Mouse (Mus musculus) ES-E14 (cell line): ENCODE measurements around the gene Pla2g16. TPM values are rescaled to one million over a fixed set of nuclear protein-coding genes. Genes with fewer than 3 reads are reported as not detected.

Experiments used
- DNase-seq: peaks from one replicate; pipeline ENCODE4 v3.0.0-alpha.2; 2013; ENCODE audit warnings: low read depth, low spot score
- H3K27ac ChIP-seq: 2 replicates; pipeline ENCODE4 v1.5.1; 2012; ENCODE audit warnings: low read depth, mild to moderate bottlenecking, low read length, moderate library complexity, mixed read lengths; ENCODE audit not compliant: poor library complexity, insufficient read depth, severe bottlenecking
- H3K36me3 ChIP-seq: 2 replicates; pipeline ENCODE4 v1.6.1; 2012; ENCODE audit warnings: mild to moderate bottlenecking, low read length, moderate library complexity, mixed read lengths; ENCODE audit not compliant: control insufficient read depth, poor library complexity, insufficient read depth, severe bottlenecking
- H3K4me1 ChIP-seq, 2 experiments: fragments of 150-350 bp in 1 of 2; sonication (generic) in 1 of 2; 2 replicates each; pipeline ENCODE4 v1.6.1; 2012; ENCODE audit warnings: low read length in 2 of 2, mild to moderate bottlenecking in 1 of 2, mixed read lengths in 1 of 2; ENCODE audit not compliant: control insufficient read depth in 2 of 2, insufficient read depth in 2 of 2, poor library complexity in 1 of 2
- H3K4me3 ChIP-seq, 2 experiments: fragments of 150-350 bp in 1 of 2; sonication (generic) in 1 of 2; 2 replicates each; pipeline ENCODE4 v1.5.1; 2012; ENCODE audit warnings: low read length in 2 of 2, low read depth in 1 of 2, mild to moderate bottlenecking in 1 of 2, mixed read lengths in 1 of 2; ENCODE audit not compliant: insufficient read depth in 1 of 2, poor library complexity in 1 of 2, severe bottlenecking in 1 of 2
- H3K9ac ChIP-seq: 2 replicates; pipeline ENCODE4 v1.6.1; 2012; ENCODE audit warnings: low read depth, mild to moderate bottlenecking, low read length, mixed read lengths; ENCODE audit not compliant: poor library complexity, insufficient read depth, severe bottlenecking
- H3K9me3 ChIP-seq: fragments of 150-350 bp; sonication (generic); 2 replicates; pipeline ENCODE4 v1.6.1; 2012; ENCODE audit warnings: low read depth, mild to moderate bottlenecking, low read length; ENCODE audit not compliant: control insufficient read depth, insufficient read depth
- CHD2 ChIP-seq: IDR thresholded peaks from 2 replicates; pipeline ENCODE4 v1.6.1; 2014; ENCODE audit warnings: mild to moderate bottlenecking, low read depth, low read length, inconsistent platforms
- HCFC1 ChIP-seq: IDR thresholded peaks from 2 replicates; pipeline ENCODE4 v1.6.1; 2012; ENCODE audit warnings: low read length, inconsistent platforms, borderline replicate concordance; ENCODE audit not compliant: insufficient read depth
- MAFK ChIP-seq: IDR thresholded peaks from 2 replicates; pipeline ENCODE4 v1.6.1; 2014; ENCODE audit warnings: mild to moderate bottlenecking, low read depth, low read length, inconsistent platforms; ENCODE audit not compliant: insufficient read depth
- ZC3H11A ChIP-seq: IDR thresholded peaks from 2 replicates; pipeline ENCODE4 v1.6.1; 2012; ENCODE audit warnings: low read depth, mild to moderate bottlenecking, inconsistent platforms, low read length, borderline replicate concordance
- ZNF384 ChIP-seq: IDR thresholded peaks from 2 replicates; pipeline ENCODE4 v1.6.1; 2012; ENCODE audit warnings: low read depth, low read length, inconsistent platforms
- in situ Hi-C, 2 experiments: fragments of 600-800 bp; cut with MboI; formaldehyde crosslinking; loops; one replicate each; pipeline ENCODE4 v1.15.1; 2025; ENCODE audit warnings: low sequenced_read_pairs in 2 of 2, inconsistent platforms in 1 of 2; ENCODE audit not compliant: unreplicated experiment in 2 of 2
- total RNA-seq: library from RNA; depleted of rRNA; stranded (reverse); fragments of 300-350 nt; gene quantifications from 2 replicates; pipeline ENCODE4 v1.2.3, GENCODE M21; 2012; rRNA removed

Gene Pla2g16
- 8.3 and 10.3 TPM in 2 replicates for total RNA-seq

- Histone ChIP-seq H3K27ac (no peak within 1 kb of the TSS), H3K9ac (peak within 1 kb of the TSS; percentile 21), H3K9me3 (no peaks in the 10 kb centered on the region), H3K4me1 (peaks cover 1 to 4% of the 10 kb centered on the region in 2 experiments; a peak in 2 of 4 replicates), H3K4me3 (peak within 1 kb of the TSS; percentile 60 to 90), H3K36me3 (no peaks in the 10 kb centered on the region)
- TF ChIP-seq MAFK (no peak), ZNF384 (no peak), HCFC1 (no peak), ZC3H11A (no peak), CHD2 (no peak)
- DNase-seq: peak; percentile 41
- in situ Hi-C loops: no loop called here
Observed at GRCm38 (mm10) chr19:7557328-7557822, at the start of gene Pla2g16. Gene Pla2g16 (plus strand): TSS chr19:7557459.

- Histone ChIP-seq H3K9me3 (no peaks in the 10 kb centered on the region), H3K27ac (no peak overlapping the region), H3K9ac (no peak overlapping the region), H3K36me3 (peaks cover 4% of the 10 kb centered on the region; the same call in 1 of the 2 replicates), H3K4me1 (no peaks in the 10 kb centered on the region), H3K4me3 (no peak overlapping the region)
- in situ Hi-C loops: no loop called here
- DNase-seq: no peak
- TF ChIP-seq MAFK (no peak), HCFC1 (no peak), ZC3H11A (no peak), CHD2 (no peak), ZNF384 (no peak)
Observed at GRCm38 (mm10) chr19:7508026-7508425, 49.2 kb upstream of the Pla2g16 start.

GRCm38 (mm10) chr19:7516437-7516836, 40.8 kb upstream of the Pla2g16 start:
- no peak for TF ChIP-seq HCFC1
- H3K9me3 ChIP-seq: no peaks in the 10 kb centered on the region
- H3K27ac ChIP-seq: no peak overlapping the region
- peaks cover 5% of the 10 kb centered on the region for H3K36me3 ChIP-seq
- H3K4me3 ChIP-seq: no peak overlapping the region
- no peaks in the 10 kb centered on the region for H3K4me1 ChIP-seq
- no peak for DNase-seq
- in situ Hi-C loops: no loop called here
- no peak overlapping the region for H3K9ac ChIP-seq

- TF ChIP-seq ZC3H11A (no peak), MAFK (no peak), ZNF384 (no peak), CHD2 (no peak), HCFC1 (no peak)
- Histone ChIP-seq H3K4me1 (no peaks in the 10 kb centered on the region), H3K9ac (no peak overlapping the region), H3K4me3 (no peak overlapping the region), H3K9me3 (no peaks in the 10 kb centered on the region), H3K36me3 (peaks cover 2% of the 10 kb centered on the region), H3K27ac (no peak overlapping the region)
- in situ Hi-C loops: loop anchor here in 1 of 2 experiments (5.0 kb wide), 1 partner anchor 76 kb away; no protein-coding TSS in a partner anchor
- no peak for DNase-seq
Observed at GRCm38 (mm10) chr19:7521619-7522018, 35.6 kb upstream of the Pla2g16 start.

- in situ Hi-C loops: loop anchor here in 1 of 2 experiments (5.0 kb wide), 1 partner anchor 74 kb away; no protein-coding TSS in a partner anchor
- Histone ChIP-seq H3K36me3 (peaks cover 2% of the 10 kb centered on the region), H3K27ac (no peak overlapping the region), H3K9me3 (no peaks in the 10 kb centered on the region), H3K4me1 (no peaks in the 10 kb centered on the region), H3K4me3 (no peak overlapping the region), H3K9ac (no peak overlapping the region)
- DNase-seq: no peak
- no peak for TF ChIP-seq HCFC1
- TF ChIP-seq MAFK: no peak
- TF ChIP-seq ZC3H11A: no peak
- no peak for TF ChIP-seq CHD2
- TF ChIP-seq ZNF384: no peak
Observed at GRCm38 (mm10) chr19:7522856-7523255, 34.4 kb upstream of the Pla2g16 start.
